Mouse (Mus musculus): Measurements from ENCODE around the gene Gm20388. TPM values are rescaled to one million over a fixed set of nuclear protein-coding genes. Genes with fewer than 3 reads are reported as not detected.

Gm20388 gene
- total RNA-seq, 1 experiment from 2014 or later: 10.0 TPM

DNA sequence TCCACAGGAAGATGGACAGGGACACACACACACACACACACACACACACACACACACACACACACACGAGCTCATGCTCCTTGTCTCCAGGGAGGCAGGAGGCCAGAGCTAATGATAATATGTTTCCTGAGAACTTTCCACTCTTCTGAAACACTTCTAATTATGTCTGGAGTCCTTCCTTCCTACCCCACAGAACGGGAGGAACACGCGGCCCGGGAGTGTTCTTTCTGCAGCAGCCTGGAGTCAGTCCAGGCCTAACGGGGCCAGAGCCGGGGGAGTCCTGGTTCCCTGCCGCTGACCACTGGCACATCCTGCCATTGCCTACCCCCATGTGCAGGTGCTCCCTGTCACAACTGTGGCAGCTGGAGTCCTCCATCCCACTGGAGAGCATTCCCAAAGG lies 1421.8 kb downstream of the Gm20388 start:
- ATAC-seq (replicated peaks; ENCODE audit: insufficient number of reproducible peaks, low FRiP score, low TSS enrichment, poor library complexity, severe bottlenecking): no peak

DNA sequence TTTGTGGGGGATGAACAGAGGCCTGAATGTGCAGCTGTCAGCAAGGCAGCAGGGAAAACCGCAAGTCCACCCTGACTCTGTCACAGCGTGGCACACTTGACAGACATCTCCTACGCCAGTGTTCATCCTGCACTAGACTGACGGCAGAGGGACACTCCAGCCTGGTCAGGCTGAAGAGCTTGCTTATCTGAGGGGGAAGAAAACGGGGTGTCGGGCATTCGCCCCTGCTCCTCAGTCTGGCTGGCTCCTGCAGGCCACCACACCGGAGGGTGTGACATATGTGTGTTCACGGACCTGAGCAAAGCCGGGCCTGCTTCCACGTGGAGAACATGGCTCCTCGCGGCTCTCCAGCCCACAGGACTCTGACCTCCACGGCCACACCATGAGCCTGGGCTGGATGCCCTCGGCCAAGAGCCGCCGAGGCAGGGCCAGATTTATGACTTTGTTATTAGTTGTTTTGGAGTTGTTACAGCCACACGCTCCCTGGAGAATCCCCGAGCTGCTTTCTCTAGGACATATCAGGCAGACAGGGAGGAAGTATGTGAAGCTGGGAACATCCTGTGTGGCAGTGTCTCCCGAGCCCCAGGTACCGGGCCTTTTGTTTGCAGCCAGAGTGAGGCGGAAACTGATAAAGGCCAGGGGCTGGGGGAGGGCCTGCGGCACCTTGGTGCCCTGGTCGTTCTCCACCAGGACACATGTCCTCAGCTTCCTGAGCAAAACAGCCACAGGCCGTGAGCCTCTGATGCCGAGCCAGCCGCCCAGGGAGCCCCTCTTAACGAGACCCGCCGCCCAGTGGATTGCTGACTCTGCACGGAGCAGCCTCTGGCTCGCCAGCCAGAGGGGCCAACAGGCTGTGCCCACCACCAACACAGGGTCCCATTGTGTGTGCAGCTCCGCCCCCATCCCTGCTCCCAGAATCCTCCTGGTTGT lies 1424.1 kb downstream of the Gm20388 start:
- ATAC-seq (replicated peaks; ENCODE audit: insufficient number of reproducible peaks, low FRiP score, low TSS enrichment, poor library complexity, severe bottlenecking): no peak

DNA sequence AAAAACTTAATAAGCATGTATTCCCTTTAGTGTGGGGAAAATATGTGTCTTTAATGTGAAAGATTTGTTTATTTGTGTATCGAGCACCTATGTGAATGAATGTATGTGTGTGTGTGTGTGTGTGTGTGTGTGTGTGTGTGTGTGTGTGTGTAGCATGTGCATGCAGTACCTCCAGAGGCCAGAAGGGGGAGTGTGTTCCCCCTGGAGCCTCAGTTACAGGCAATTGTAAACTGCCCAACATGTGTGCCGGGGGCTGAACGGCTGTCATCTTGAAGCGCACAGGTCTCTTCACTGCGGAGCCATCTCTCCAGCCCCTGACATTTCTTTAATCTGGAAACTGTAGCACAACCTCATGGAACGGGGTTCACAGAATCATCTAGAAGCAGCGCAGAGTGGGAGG lies 1425.0 kb downstream of the Gm20388 start:
- no peak for ATAC-seq (replicated peaks; ENCODE audit: insufficient number of reproducible peaks, low FRiP score, low TSS enrichment, poor library complexity, severe bottlenecking)

DNA sequence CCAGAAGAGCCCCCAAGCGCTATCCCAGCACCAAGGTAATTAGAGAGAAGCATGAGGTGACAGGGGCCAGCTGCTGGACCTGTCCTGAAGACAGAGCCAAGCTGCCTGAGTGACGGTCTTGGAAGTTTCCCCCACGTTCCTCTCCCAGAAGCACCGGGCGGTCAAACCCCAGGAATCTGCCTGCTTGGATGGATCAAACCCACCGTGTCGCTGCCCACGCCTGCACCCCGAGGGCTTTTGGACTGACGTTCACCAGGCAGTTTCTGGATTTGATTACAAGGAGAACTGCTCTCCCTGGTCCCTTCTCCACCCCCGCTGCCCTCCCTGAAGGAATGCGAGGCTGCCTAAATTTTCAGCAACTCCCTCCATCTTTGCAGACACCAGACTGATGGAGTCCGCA lies 1432.3 kb downstream of the Gm20388 start:
- no peak for ATAC-seq (replicated peaks; ENCODE audit: insufficient number of reproducible peaks, low FRiP score, low TSS enrichment, poor library complexity, severe bottlenecking)

DNA sequence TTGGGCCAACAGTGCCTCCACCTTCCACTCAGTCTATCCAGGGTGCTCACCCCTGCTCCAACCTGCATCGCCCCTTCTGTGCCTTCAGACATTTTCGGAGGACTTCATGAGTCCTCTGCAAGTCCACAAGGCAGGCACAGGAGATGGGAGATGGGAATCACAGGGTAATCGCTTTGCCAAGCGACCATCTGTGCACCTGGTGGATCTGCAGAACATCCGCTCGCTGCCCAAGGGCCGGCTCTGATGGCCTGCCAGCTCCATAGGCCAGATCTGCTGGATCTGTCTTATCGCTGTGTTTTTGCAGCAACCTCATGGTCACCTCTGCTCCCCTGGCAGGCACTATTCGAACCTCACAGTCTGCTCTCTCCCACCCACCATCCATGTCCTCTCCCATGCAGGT lies 1433.8 kb downstream of the Gm20388 start:
- ATAC-seq (replicated peaks; ENCODE audit: insufficient number of reproducible peaks, low FRiP score, low TSS enrichment, poor library complexity, severe bottlenecking): no peak

DNA sequence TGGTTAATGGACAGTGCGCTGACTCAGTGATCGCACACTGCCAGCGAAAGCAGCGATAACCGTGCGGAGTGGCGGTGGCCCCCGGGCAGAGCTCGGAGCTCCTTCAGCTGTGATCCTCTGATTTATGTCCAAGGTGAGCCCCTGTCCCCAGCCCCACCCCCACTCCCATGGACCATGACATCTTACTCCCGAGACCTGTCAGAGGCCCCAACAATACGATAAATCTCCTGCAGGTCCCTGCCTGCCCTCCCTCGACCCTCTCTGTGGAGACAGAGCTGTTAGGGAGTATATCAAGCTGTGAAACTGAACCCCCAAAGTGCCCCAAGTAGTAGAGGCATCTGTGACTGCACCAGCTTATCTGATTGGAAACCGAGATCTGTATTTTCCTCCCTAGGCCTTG lies 1435.5 kb downstream of the Gm20388 start:
- ATAC-seq (replicated peaks; ENCODE audit: insufficient number of reproducible peaks, low FRiP score, low TSS enrichment, poor library complexity, severe bottlenecking): no peak

DNA sequence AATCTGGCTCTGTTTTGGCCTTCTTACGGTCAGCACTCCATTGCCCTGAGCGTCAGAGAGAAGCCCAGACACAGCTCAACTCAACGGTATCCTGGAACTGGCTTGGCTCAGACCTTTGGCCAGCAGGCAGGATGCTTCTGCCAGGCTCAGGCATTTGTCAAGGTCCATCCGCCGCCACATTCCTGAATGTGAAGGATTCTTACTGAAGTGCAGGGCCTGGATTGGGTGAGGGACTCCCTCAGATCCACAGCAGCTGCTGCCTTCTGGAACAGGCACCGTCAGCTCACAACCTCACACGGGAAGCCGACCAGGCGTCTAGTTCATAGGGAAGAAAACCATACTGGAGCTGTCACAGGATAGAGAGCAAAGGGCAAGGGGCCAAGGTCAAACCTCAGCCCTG lies 1436.2 kb downstream of the Gm20388 start:
- no peak for ATAC-seq (replicated peaks; ENCODE audit: insufficient number of reproducible peaks, low FRiP score, low TSS enrichment, poor library complexity, severe bottlenecking)

DNA sequence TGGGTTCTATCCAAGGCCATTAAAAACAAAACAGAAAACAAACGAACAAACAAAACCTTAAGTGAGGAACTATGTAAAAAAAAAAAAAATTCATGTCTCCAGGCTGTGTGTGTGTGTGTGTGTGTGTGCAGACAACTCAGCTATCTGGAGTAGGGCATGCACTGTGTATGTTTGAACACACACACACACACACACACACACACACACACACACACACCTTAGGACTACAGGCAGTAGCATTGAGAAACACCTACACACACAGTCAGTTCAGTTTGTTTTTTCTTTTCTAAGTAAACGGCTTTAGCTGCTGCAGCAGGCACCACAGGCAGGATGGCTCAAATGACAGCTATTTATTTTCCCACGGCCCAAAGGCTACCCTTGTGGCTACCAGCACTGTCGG lies 1438.4 kb downstream of the Gm20388 start:
- no peak for ATAC-seq (replicated peaks; ENCODE audit: insufficient number of reproducible peaks, low FRiP score, low TSS enrichment, poor library complexity, severe bottlenecking)

DNA sequence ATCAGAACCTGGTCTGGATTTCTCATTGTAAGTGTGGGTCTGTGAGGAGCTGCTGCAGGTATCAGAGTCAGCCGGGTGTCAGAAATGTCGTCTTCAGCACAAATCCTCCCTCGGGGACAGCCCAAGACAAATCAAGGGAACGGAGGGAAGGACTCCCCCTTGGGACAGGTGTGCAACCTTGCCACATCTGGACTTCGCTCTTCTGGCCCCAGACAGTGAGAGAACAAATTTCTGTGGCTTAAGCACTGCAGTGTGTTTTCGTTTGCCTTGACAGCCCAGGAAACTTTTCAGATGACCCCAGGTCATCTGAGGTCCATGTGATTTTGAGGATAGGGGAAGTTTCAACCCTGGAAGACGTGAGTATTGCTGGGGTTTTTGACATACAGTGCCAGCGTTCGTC lies 1440.2 kb downstream of the Gm20388 start:
- no peak for ATAC-seq (replicated peaks; ENCODE audit: insufficient number of reproducible peaks, low FRiP score, low TSS enrichment, poor library complexity, severe bottlenecking)

DNA sequence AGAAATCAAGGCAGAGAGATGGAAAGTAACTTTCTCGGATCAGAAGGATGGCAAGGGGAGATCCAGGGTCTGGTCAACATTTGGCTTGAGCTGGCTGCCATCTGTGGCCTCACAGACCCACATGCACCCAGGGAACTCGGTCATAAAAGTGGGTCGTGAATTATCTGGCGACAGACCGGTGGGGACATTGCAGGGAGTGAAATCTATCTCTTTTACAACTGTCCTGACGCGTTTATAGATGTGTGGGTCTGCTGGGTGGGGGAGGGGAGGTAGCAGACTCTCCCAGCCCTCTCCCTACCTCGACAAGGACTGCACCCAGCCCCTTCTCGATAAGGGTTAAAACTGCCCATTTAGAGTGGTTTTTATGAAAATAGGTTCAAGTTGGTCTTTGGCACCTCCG lies 1444.2 kb downstream of the Gm20388 start:
- ATAC-seq (replicated peaks; ENCODE audit: insufficient number of reproducible peaks, low FRiP score, low TSS enrichment, poor library complexity, severe bottlenecking): no peak

DNA sequence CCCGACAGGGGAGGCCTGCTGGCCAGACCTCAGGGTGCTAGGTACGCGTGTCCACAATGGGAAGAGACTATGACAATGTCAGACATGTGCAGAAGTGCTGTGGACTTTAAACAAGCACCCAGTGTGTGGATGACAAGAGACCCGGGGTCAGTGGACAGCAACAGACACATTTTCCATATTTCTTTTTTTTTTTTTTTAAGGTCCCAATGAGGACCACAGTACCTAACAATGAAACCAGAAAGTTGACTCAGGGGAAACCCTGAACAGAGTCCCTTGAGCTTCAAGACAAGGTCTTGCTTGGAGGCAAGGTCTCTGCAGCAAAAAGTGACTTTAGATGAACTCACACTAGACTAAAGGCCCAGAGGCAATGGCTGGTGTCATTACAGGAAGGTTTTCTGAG lies 1446.8 kb downstream of the Gm20388 start:
- no peak for ATAC-seq (replicated peaks; ENCODE audit: insufficient number of reproducible peaks, low FRiP score, low TSS enrichment, poor library complexity, severe bottlenecking)

DNA sequence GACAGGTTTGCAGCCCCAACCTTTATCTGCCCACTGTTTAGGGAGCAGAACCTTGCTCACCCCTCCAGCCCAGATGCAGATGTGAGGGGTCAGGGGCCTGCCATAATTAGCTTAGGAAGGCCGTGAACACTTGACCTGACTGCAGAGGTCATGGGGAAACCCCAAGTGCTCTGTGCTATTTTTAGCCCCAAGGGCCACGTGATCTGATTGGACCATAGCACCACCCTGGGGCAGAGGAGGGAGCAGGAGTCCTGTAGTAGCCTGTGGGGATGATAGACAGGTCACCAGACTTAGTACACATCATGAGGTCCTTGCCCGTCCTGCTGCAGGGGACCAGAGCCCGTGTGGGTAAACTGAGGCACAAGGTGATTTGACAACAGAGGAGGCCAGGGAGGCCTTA lies 1448.0 kb downstream of the Gm20388 start:
- no peak for ATAC-seq (replicated peaks; ENCODE audit: insufficient number of reproducible peaks, low FRiP score, low TSS enrichment, poor library complexity, severe bottlenecking)

DNA sequence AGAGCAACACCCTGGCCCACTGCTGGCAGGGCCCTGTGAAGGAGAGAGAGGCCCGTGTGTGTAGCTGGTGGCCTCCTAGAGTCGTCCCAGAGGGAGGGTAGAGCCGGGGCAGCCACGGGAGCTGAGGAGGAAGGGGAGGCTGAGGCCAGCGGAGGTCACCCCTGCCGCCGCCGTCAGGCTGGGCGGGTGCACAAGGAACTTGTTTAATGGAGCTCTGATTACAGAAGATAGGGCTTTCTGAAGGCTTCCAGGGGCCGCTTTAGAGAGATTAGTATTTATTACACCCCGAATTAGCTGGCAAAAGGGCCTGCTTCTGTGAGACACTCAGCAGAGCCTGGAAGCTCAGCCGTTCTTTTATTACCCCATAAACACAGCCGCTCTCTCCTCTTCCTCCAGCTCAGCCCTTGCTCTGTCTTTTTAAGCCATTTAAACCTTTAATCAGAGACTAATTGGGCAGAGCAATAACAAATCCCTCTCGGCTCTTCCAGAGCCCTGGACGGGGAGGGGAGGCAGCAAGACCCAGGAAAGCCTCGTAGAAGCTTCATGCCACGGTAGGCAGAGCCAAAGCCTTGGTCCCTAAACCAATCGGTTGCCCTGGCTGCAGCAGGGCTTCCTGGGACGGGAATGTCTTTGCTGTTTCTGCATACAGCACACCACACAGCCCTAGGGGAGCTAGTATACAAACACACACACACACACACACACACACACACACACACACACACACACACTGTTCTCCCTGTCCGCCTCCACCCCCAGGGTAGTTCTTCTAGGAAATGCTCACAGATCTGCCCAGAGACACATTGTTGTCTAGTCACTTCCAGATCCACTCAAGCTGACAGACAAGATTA lies 1448.7 kb downstream of the Gm20388 start:
- no peak for ATAC-seq (replicated peaks; ENCODE audit: insufficient number of reproducible peaks, low FRiP score, low TSS enrichment, poor library complexity, severe bottlenecking)

DNA sequence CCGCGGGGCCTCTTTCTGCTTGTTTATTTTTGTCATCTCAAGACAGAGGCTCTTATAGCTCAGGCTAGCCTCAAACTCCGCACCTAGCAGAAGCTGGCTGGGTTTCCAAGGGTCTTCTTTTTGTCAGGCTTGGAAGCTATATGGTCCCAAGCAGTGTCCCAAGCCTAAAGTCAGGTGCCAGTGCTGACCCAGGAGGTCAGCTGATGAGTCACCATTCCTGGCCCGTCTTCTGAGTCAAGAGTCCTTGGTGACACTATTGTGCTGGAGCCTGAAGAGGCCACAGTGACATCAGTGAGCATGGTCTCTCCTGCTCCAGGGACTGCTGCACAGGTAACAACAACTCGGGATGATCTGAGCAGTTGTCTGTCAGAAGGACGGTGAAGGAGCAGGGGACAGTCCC lies 1449.4 kb downstream of the Gm20388 start:
- no peak for ATAC-seq (replicated peaks; ENCODE audit: insufficient number of reproducible peaks, low FRiP score, low TSS enrichment, poor library complexity, severe bottlenecking)

DNA sequence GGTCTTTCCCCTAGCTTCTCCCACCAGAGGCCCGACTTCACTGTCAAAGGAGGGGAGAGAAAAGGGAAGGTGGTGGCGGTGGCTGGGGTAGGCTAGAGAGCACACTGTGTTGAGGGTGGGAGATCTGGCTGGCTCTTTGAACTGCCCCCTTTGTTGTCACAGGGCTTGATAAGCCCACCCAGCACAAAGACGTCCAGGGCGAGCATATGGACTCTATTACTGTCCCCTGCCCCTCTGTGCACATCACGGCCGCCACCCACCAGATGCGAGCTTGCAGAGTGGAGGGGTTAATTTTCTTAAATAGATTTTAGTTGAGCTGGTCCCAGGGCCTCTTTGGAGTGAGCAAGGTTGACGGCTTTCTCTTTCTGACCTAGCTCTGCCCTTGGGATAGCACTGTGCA lies 1450.5 kb downstream of the Gm20388 start:
- ATAC-seq (replicated peaks; ENCODE audit: insufficient number of reproducible peaks, low FRiP score, low TSS enrichment, poor library complexity, severe bottlenecking): no peak

DNA sequence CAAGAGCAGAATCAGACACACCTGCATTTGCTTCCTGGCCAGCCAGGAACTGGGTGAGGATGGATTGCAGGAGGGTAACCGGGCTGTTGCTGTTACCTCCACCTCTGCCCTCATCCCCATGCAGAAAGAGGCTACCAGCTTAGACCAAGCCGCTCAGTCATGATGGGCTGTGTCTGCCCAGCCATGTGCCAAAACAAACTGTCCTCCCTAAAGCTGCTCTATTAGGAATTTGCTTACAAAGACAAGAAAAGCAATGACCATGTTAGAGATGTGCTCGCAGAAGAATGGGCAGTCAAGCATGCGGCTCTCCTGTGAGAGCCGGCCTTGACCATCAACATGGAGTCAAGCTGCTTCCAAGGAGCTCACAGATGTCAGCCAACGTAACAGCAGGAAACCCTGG lies 1454.0 kb downstream of the Gm20388 start:
- no peak for ATAC-seq (replicated peaks; ENCODE audit: insufficient number of reproducible peaks, low FRiP score, low TSS enrichment, poor library complexity, severe bottlenecking)

DNA sequence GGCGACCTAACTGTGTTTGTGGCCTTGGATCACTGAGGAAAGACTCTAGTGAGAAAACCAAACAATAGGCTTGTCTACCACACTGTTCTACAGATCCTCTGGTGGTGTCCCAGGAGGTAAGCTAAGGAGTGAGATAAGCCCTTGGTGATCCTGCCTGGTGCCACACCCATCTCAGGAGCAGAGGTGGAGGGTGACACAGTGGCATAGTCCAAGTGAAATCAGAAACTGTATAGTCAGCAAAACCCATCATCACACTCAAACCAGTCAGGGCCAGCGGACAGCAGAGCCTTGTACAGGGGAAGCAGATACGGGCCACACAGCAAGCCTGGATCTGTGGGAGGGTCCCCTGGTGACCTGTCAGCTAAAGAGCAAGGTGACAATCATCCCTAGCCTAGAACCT lies 1454.5 kb downstream of the Gm20388 start:
- no peak for ATAC-seq (replicated peaks; ENCODE audit: insufficient number of reproducible peaks, low FRiP score, low TSS enrichment, poor library complexity, severe bottlenecking)

DNA sequence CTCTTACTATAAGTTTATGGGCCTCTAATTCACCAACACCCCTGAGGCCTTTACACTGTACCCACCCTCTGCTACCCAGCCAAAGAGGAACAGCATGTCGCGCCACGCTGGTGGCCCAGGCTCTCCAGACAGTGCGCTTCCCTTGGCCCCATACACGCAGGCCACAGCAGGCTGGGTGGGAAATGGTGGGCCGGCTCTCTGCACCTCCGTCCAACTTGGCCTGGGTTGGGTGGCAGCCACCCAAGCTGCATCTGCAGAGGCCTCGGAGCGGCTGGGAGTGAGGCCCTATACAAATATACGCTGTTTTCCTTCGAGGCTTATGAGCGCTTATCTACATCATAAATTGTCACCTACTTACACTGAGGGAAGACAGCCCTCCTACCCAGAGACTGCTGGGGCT lies 1456.0 kb downstream of the Gm20388 start:
- ATAC-seq (replicated peaks; ENCODE audit: insufficient number of reproducible peaks, low FRiP score, low TSS enrichment, poor library complexity, severe bottlenecking): no peak

DNA sequence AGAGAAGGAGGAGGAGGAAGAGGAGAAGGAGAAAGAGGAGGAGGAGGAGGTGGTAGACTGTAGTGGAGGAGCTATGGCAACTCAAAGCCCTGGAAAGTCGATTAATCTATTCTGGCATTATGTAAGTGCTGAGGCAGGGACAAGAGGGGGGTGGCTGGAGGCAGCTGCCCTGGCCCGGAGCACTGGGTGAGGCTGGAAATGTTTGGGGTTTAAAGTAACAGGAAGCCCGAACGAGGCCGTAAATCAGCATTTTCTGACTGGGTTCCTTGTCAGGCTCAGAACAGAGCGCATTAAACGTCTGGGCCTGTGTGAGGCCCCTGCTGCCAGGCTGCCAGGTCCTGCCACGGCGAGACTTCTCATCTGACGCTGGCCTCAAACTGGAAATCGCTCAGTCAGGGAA lies 1458.2 kb downstream of the Gm20388 start:
- no peak for ATAC-seq (replicated peaks; ENCODE audit: insufficient number of reproducible peaks, low FRiP score, low TSS enrichment, poor library complexity, severe bottlenecking)

DNA sequence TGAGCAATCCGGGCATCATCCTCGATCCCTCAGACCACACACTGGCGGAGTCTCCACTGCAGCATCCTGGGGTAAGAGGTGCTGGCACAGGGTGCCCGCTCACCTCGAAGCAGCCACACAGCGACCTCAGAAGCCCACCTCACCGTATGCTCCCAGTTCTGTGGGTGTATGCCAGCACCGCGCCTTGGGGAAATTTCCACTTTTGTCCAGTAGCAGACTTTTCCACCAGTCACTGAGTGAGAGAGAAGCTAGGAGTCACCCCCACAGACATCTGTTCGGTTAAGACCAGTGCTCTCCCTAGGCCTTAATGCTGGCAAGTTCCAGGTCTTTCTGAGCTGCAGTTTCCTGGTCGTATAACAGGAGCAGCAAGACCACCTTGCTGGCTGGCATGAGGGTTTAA lies 1458.7 kb downstream of the Gm20388 start:
- no peak for ATAC-seq (replicated peaks; ENCODE audit: insufficient number of reproducible peaks, low FRiP score, low TSS enrichment, poor library complexity, severe bottlenecking)

All from monocyte, adult 5-6 weeks (primary cell).